Mouse (Mus musculus) c-Kit-positive CD71-positive TER-119-positive erythroid progenitor cells, embryonic 14.5 days (primary cell): Measurements from ENCODE around the gene Ncoa7.

ENCODE experiments used
- DNase-seq: peaks from one replicate; pipeline ENCODE4 v3.0.0-alpha.2; 2013; ENCODE audit warnings: low spot score

The Ncoa7 gene

GRCm38 (mm10) chr10:30585691-30586090, 217.4 kb downstream of the Ncoa7 start:
- peak; percentile 40 for DNase-seq
